In the genomic region with DNA sequence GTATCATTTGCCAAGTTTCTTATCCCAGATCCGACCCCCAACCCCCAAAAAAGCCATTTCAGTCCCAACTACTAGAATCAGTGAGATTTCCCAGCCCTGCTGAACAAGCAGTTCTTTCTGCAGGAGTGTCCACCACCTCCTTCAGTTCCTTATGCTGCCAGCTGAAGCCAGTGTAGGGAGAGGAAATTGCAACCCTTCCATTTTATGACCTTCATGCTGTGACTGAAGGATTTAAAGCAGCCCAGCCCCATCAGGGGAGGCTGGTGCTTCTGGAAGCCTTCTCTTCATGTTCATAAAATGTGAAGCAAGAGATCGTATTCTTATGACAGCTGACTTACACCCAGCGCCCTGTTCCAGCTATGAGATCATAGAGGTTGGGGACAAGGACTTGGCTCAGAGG, we compare ENCODE assay signal across 16 mouse cellular contexts.
"Had no signal": no experiment of that assay in that cellular context is flagged by ENCODE, and none has a peak within 500 bp of the region (broad histone marks: within the 10 kb centered on the region; RNA-seq: fewer than 3 reads in every experiment).

No protein-coding gene starts in this region.

- H3K4me2 ChIP-seq: liver, embryonic 13.5 days; midbrain, embryonic 13.5 days; neural tube, embryonic 13.5 days had no signal

- H3K27me3 ChIP-seq: liver, embryonic 13.5 days; midbrain, embryonic 13.5 days; neural tube, embryonic 13.5 days had no signal

- H3K9ac ChIP-seq: liver, embryonic 13.5 days; midbrain, embryonic 13.5 days; neural tube, embryonic 13.5 days had no signal

- ATAC-seq: midbrain, embryonic 13.5 days; midbrain, embryonic 16.5 days had no signal

- H3K4me3 ChIP-seq: liver, embryonic 13.5 days; midbrain, embryonic 13.5 days; myocyte; neural tube, embryonic 13.5 days had no signal

- H3K9me3 ChIP-seq: midbrain, embryonic 13.5 days; neural tube, embryonic 13.5 days had no signal

- H3K27ac ChIP-seq: liver, embryonic 13.5 days; midbrain, embryonic 13.5 days; neural tube, embryonic 13.5 days had no signal

- H3K4me1 ChIP-seq: liver, embryonic 13.5 days; midbrain, embryonic 13.5 days; neural tube, embryonic 13.5 days had no signal

- DNase-seq: kidney, adult 18-20 months; kidney, adult 9 months; kidney, postnatal 14 days; kidney, postnatal 4 days; left cerebral cortex, postnatal 4 days; liver, embryonic 13.5 days; lung, adult 2 months; lung, postnatal 14 days; lung, postnatal 4 days; retina, postnatal 1 day; thymus, adult 18-20 months; thymus, postnatal 36 days had no signal

- H3K36me3 ChIP-seq: liver, embryonic 13.5 days; midbrain, embryonic 13.5 days; neural tube, embryonic 13.5 days had no signal
